Mouse (Mus musculus): ENCODE measurements around the gene Ppp5c. TPM values are rescaled to one million over a fixed set of nuclear protein-coding genes. Genes with fewer than 3 reads are reported as not detected.
A peak's percentile ranks its signal among the peaks of the same experiment; 100 is the strongest.

Ppp5c gene
- total and polyA plus RNA-seq, 2 experiments from 2014 or later, result 68.9 to 140 TPM

DNA sequence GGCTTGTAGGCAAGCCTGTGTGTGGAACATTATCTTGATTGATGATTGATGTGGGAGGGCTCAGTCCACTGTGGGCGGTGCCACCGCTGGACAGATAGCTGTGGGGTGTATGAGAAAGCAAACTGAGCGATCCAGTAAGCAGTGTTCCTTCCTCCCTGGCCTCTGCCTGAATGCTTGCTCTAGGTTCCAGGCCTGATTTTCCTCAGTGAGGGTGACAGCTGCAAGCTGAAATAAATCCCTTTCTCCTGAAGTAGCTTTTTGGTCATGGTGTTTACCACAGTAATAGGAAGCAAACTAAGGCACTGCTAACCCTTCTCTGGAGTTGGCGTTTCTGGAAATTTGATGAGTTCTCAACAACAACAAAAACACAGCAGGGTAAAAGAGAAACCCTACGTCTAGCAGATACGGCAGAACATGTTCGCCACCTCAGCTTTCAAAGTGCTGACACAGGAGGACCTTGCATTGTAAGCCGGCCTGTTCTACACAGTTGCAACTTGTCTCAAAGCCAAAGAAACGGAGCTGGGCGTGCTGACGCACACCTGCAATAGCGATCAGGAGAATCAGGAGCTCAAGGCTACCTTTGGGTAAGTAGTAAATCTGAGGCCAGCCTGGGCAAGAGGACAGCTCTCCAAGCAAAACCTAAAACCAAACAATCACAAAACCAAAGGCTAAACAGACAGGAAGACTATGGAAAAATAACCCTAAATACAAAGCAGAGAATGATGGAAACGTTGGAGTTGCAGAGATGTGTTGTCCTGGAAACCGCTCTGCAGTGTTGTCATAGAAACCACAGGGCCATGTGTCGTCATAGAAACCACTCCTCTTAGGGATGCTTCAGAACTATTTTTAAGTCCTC lies 71.1 kb downstream of the Ppp5c start:
- DNase-seq (ENCODE audit: low spot score), result peak; percentile 82
- Histone ChIP-seq H3K4me3 (ENCODE audit: low read length) (no peak overlapping the region), H3K9me3 (ENCODE audit: low read length) (no peaks in the 10 kb centered on the region), H3K4me2 (ENCODE audit: low read depth, low read length) (no peak overlapping the region; the same call in 1 of the 2 replicates), H3K27me3 (ENCODE audit: insufficient read depth, low read length) (no peaks in the 10 kb centered on the region), H3K9ac (replicated peaks; ENCODE audit: low read length) (no peak overlapping the region), H3K36me3 (ENCODE audit: insufficient read depth, low read length) (no peaks in the 10 kb centered on the region), H3K4me1 (ENCODE audit: insufficient read depth, low read length) (peaks cover 22% of the 10 kb centered on the region), H3K27ac (peak overlapping the region; percentile 77)
- 19% methylated on average over 15 of the region's 15 CpGs for WGBS
- no peak for TF ChIP-seq CTCF (IDR thresholded peaks at IDR 0.05; ENCODE audit: low read depth)
- peak; percentile 52; the same call in 1 of the 2 replicates for ATAC-seq

DNA sequence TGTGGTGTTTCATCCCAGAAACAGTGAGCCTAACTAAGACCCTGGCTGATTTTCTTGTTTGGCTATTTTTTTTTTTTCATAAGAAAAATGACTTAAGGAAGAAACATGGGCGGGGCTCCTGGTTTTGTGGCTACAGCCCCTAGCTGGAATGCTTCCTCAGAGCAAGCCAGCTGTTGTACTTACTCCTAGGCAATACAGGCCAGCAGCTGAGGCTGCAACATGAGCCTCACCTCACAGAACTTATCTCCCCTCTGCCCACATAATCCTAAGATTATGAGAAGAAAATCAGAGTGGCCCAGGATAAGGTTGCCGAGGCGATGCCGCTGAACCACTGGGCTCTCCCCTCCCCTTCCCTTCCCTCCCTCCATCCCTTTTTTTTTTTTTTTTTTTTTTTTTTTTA lies 72.0 kb downstream of the Ppp5c start:
- Histone ChIP-seq H3K4me3 (ENCODE audit: low read length) (no peak overlapping the region), H3K9ac (replicated peaks; ENCODE audit: low read length) (no peak overlapping the region), H3K9me3 (ENCODE audit: low read length) (no peaks in the 10 kb centered on the region), H3K4me2 (ENCODE audit: low read depth, low read length) (no peak overlapping the region), H3K36me3 (ENCODE audit: insufficient read depth, low read length) (no peaks in the 10 kb centered on the region), H3K27me3 (ENCODE audit: insufficient read depth, low read length) (no peaks in the 10 kb centered on the region), H3K4me1 (ENCODE audit: insufficient read depth, low read length) (peaks cover 18% of the 10 kb centered on the region), H3K27ac (no peak overlapping the region; the same call in 1 of the 2 replicates)
- WGBS, result 83% methylated on average over 4 of the region's 4 CpGs
- no peak for TF ChIP-seq CTCF (IDR thresholded peaks at IDR 0.05; ENCODE audit: low read depth)
- ATAC-seq (no peak), DNase-seq (ENCODE audit: low spot score) (no peak)

Other genes starting within 250 kb of the Ppp5c start
- gene Slc1a5, start 246.6 kb downstream of the Ppp5c start, total RNA-seq (2014; rRNA removed), result 18.1 and 19.2 TPM in 2 replicates
- 9.5 and 9.7 TPM in 2 replicates for gene Slc1a5, start 246.6 kb downstream of the Ppp5c start, polyA plus RNA-seq (2015; fragmentation: Nextera tagmentation; extraction: Ambion mirVana)
- gene Strn4, start 212.0 kb downstream of the Ppp5c start, total RNA-seq (2014; rRNA removed), result 234 and 248 TPM in 2 replicates
- gene Strn4, start 212.0 kb downstream of the Ppp5c start, polyA plus RNA-seq (2015; fragmentation: Nextera tagmentation; extraction: Ambion mirVana), result 128 and 141 TPM in 2 replicates
- 63.1 and 73.8 TPM in 2 replicates for gene Fkrp, start 211.2 kb downstream of the Ppp5c start, total RNA-seq (2014; rRNA removed)
- 45.2 and 45.4 TPM in 2 replicates for gene Fkrp, start 211.2 kb downstream of the Ppp5c start, polyA plus RNA-seq (2015; fragmentation: Nextera tagmentation; extraction: Ambion mirVana)
- gene Prkd2, start 185.0 kb downstream of the Ppp5c start, total RNA-seq (2014; rRNA removed), result 4.3 and 5.4 TPM in 2 replicates
- 4.3 and 4.8 TPM in 2 replicates for gene Prkd2, start 185.0 kb downstream of the Ppp5c start, polyA plus RNA-seq (2015; fragmentation: Nextera tagmentation; extraction: Ambion mirVana)
- 85.9 and 95.6 TPM in 2 replicates for gene Dact3, start 152.6 kb downstream of the Ppp5c start, total RNA-seq (2014; rRNA removed)
- 7.2 TPM in 2 replicates for gene Dact3, start 152.6 kb downstream of the Ppp5c start, polyA plus RNA-seq (2015; fragmentation: Nextera tagmentation; extraction: Ambion mirVana)
- gene Gng8, start 136.1 kb downstream of the Ppp5c start, total RNA-seq (2014; rRNA removed), result 4.1 TPM in 1 of 2 replicates, not detected in the other
- 0.62 and 4.7 TPM in 2 replicates for gene Gng8, start 136.1 kb downstream of the Ppp5c start, polyA plus RNA-seq (2015; fragmentation: Nextera tagmentation; extraction: Ambion mirVana)
- 0.18 and 0.21 TPM in 2 replicates for gene Ptgir, start 121.4 kb downstream of the Ppp5c start, total RNA-seq (2014; rRNA removed)
- 0.05 TPM in 2 replicates for gene Ptgir, start 121.4 kb downstream of the Ppp5c start, polyA plus RNA-seq (2015; fragmentation: Nextera tagmentation; extraction: Ambion mirVana)
- 1,865 and 2,018 TPM in 2 replicates for gene Calm3, start 103.8 kb downstream of the Ppp5c start, total RNA-seq (2014; rRNA removed)
- gene Calm3, start 103.8 kb downstream of the Ppp5c start, polyA plus RNA-seq (2015; fragmentation: Nextera tagmentation; extraction: Ambion mirVana), result 435 and 441 TPM in 2 replicates
- 106 and 118 TPM in 2 replicates for gene Pnmal2, start 83.2 kb downstream of the Ppp5c start, total RNA-seq (2014; rRNA removed)
- gene Pnmal2, start 83.2 kb downstream of the Ppp5c start, polyA plus RNA-seq (2015; fragmentation: Nextera tagmentation; extraction: Ambion mirVana), result 138 and 139 TPM in 2 replicates
- 22.7 and 24.3 TPM in 2 replicates for gene Pnmal1, start 68.2 kb downstream of the Ppp5c start, total RNA-seq (2014; rRNA removed)
- gene Pnmal1, start 68.2 kb downstream of the Ppp5c start, polyA plus RNA-seq (2015; fragmentation: Nextera tagmentation; extraction: Ambion mirVana), result 40.9 and 41.2 TPM in 2 replicates
- gene Gm42372, start 44.8 kb downstream of the Ppp5c start, total RNA-seq (2014; rRNA removed), result 36.9 and 41.7 TPM in 2 replicates
- 8.2 and 8.9 TPM in 2 replicates for gene Gm42372, start 44.8 kb downstream of the Ppp5c start, polyA plus RNA-seq (2015; fragmentation: Nextera tagmentation; extraction: Ambion mirVana)
- 6.0 and 7.1 TPM in 2 replicates for gene Ccdc8, start 35.2 kb downstream of the Ppp5c start, total RNA-seq (2014; rRNA removed)
- 3.0 and 3.6 TPM in 2 replicates for gene Ccdc8, start 35.2 kb downstream of the Ppp5c start, polyA plus RNA-seq (2015; fragmentation: Nextera tagmentation; extraction: Ambion mirVana)
- gene Hif3a, start 34.5 kb upstream of the Ppp5c start, total RNA-seq (2014; rRNA removed), result 5.7 and 22.1 TPM in 2 replicates
- 2.5 and 3.4 TPM in 2 replicates for gene Hif3a, start 34.5 kb upstream of the Ppp5c start, polyA plus RNA-seq (2015; fragmentation: Nextera tagmentation; extraction: Ambion mirVana)
- gene Psg16, start 46.1 kb upstream of the Ppp5c start, total RNA-seq (2014; rRNA removed), result 3.4 and 4.4 TPM in 2 replicates
- gene Psg16, start 46.1 kb upstream of the Ppp5c start, polyA plus RNA-seq (2015; fragmentation: Nextera tagmentation; extraction: Ambion mirVana), result 5.8 and 6.6 TPM in 2 replicates
- 0.37 and 0.58 TPM in 2 replicates for gene Ceacam3, start 122.4 kb upstream of the Ppp5c start, total RNA-seq (2014; rRNA removed)
- gene Ceacam3, start 122.4 kb upstream of the Ppp5c start, polyA plus RNA-seq (2015; fragmentation: Nextera tagmentation; extraction: Ambion mirVana), result 0.05 TPM in 2 replicates
- gene Psg29, start 175.6 kb upstream of the Ppp5c start, total RNA-seq (2014; rRNA removed), result 0.04 and 0.10 TPM in 2 replicates
- not detected in 2 replicates for gene Psg29, start 175.6 kb upstream of the Ppp5c start, polyA plus RNA-seq (2015; fragmentation: Nextera tagmentation; extraction: Ambion mirVana)